Mouse (Mus musculus) neural tube, embryonic 14.5 days (tissue): ENCODE data around the gene Fmnl3. TPM values are rescaled to one million over a fixed set of nuclear protein-coding genes. Genes with fewer than 3 reads are reported as not detected.

Experiments used
- ATAC-seq: fragments of 200-750 bp; cut with Nextera tagmentation; 2 replicates; pipeline ENCODE4 v1.8.0; 2017; ENCODE audit warnings: low read depth, mild to moderate bottlenecking, moderate TSS enrichment, moderate library complexity
- H3K27ac ChIP-seq: fragments of 300-500 bp; sonication (generic); 2 replicates; pipeline ENCODE4 v1.5.1; 2014; ENCODE audit warnings: low read depth, mild to moderate bottlenecking, control low read depth, low read length, moderate library complexity, mixed read lengths
- H3K27me3 ChIP-seq: fragments of 300-500 bp; sonication (generic); 2 replicates; pipeline ENCODE4 v1.6.1; 2014; ENCODE audit warnings: low read length; ENCODE audit not compliant: control insufficient read depth, insufficient read depth
- H3K36me3 ChIP-seq: fragments of 300-500 bp; sonication (generic); 2 replicates; pipeline ENCODE4 v1.6.1; 2014; ENCODE audit warnings: low read length, mixed read lengths; ENCODE audit not compliant: control insufficient read depth, insufficient read depth
- H3K4me1 ChIP-seq: fragments of 300-500 bp; sonication (generic); 2 replicates; pipeline ENCODE4 v1.6.1; 2014; ENCODE audit warnings: low read length; ENCODE audit not compliant: control insufficient read depth, insufficient read depth
- H3K4me2 ChIP-seq: fragments of 300-500 bp; sonication (generic); 2 replicates; pipeline ENCODE4 v1.6.1; 2014; ENCODE audit warnings: mild to moderate bottlenecking, low read depth, low read length, control low read depth
- H3K4me3 ChIP-seq: fragments of 300-500 bp; sonication (generic); 2 replicates; pipeline ENCODE4 v1.5.1; 2014; ENCODE audit warnings: low read depth, low read length, control low read depth, mixed read lengths
- H3K9ac ChIP-seq: fragments of 300-500 bp; sonication (generic); replicated peaks from 2 replicates; pipeline ENCODE4 v1.6.1; 2014; ENCODE audit warnings: low read depth, mild to moderate bottlenecking, control low read depth, low read length, mixed read lengths
- H3K9me3 ChIP-seq: fragments of 300-500 bp; sonication (generic); 2 replicates; pipeline ENCODE4 v1.6.1; 2016; ENCODE audit warnings: low read length; ENCODE audit not compliant: control insufficient read depth
- WGBS: fragments of 180-500 bp; shearing (Covaris S2); extraction: QIAGEN DNeasy Blood & Tissue Kit; methylation state at CpG from one replicate; pipeline ENCODE4 v1.1.7; 2014; 5-methylcytosine and 5-hydroxymethylcytosine counted together
- polyA plus RNA-seq: library from polyadenylated mRNA; unstranded; fragments of >200 nt; fragmentation: Nextera tagmentation; extraction: Ambion mirVana; gene quantifications from 2 replicates; pipeline ENCODE4 v1.2.1, GENCODE M21; 2014

The Fmnl3 gene
- polyA plus RNA-seq, 1 experiment from 2014 or later: 7.3 TPM

- peak within 1 kb of the TSS; percentile 74 for H3K9ac ChIP-seq
- ATAC-seq: peak; percentile 64
- H3K4me1 ChIP-seq: peaks cover 11% of the 10 kb centered on the region; the same call in 1 of the 2 replicates
- WGBS: 0% methylated on average over 14 of the region's 17 CpGs
- H3K27ac ChIP-seq: peak within 1 kb of the TSS; percentile 84
- peak within 1 kb of the TSS; percentile 40 for H3K4me2 ChIP-seq
- no peaks in the 10 kb centered on the region for H3K9me3 ChIP-seq
- H3K36me3 ChIP-seq: no peaks in the 10 kb centered on the region
- peak within 1 kb of the TSS; percentile 67 for H3K4me3 ChIP-seq
- no peaks in the 10 kb centered on the region for H3K27me3 ChIP-seq
Measured at GRCm38 (mm10) chr15:99295484-99295981, 74.7 kb downstream of the Fmnl3 start, which contains the start of gene Fam186b. Gene Fam186b, minus strand, starts transcription at chr15:99295888.

- Histone ChIP-seq H3K27me3 (no peaks in the 10 kb centered on the region), H3K36me3 (no peaks in the 10 kb centered on the region), H3K4me1 (peaks cover 11% of the 10 kb centered on the region; the same call in 1 of the 2 replicates), H3K9me3 (no peaks in the 10 kb centered on the region), H3K4me3 (peak within 1 kb of the TSS; percentile 67), H3K9ac (peak within 1 kb of the TSS; percentile 74), H3K27ac (peak within 1 kb of the TSS; percentile 84), H3K4me2 (peak within 1 kb of the TSS; percentile 40)
- peak; percentile 94 for ATAC-seq
- under 1% methylated on average over 55 of the region's 64 CpGs for WGBS
Measured at GRCm38 (mm10) chr15:99294813-99295374, 75.4 kb downstream of the Fmnl3 start, which contains the start of gene Prpf40b. Gene Prpf40b, plus strand, starts transcription at chr15:99295087.

GRCm38 (mm10) chr15:99294287-99294686 is 76.0 kb downstream of the Fmnl3 start:
- Histone ChIP-seq H3K4me1 (peaks cover 11% of the 10 kb centered on the region; the same call in 1 of the 2 replicates), H3K27ac (peak overlapping the region; percentile 84; the same call in 1 of the 2 replicates), H3K36me3 (no peaks in the 10 kb centered on the region), H3K9ac (peak overlapping the region; percentile 74; the same call in 1 of the 2 replicates), H3K4me3 (peak overlapping the region; percentile 67), H3K4me2 (peak overlapping the region; percentile 40), H3K27me3 (no peaks in the 10 kb centered on the region), H3K9me3 (no peaks in the 10 kb centered on the region)
- WGBS: 27% methylated on average over 16 of the region's 16 CpGs
- peak; percentile 16 for ATAC-seq

- Histone ChIP-seq H3K9me3 (no peaks in the 10 kb centered on the region), H3K9ac (no peak overlapping the region), H3K4me2 (no peak overlapping the region), H3K4me3 (no peak overlapping the region), H3K36me3 (no peaks in the 10 kb centered on the region), H3K4me1 (0 out of 2 replicates have a peak, but pooled peaks cover 3% of the 10 kb centered on the region), H3K27me3 (no peaks in the 10 kb centered on the region), H3K27ac (no peak overlapping the region)
- ATAC-seq: no peak
- WGBS: 93% methylated on average over 11 of the region's 11 CpGs
Measured at GRCm38 (mm10) chr15:99290586-99290985, 79.7 kb downstream of the Fmnl3 start.

GRCm38 (mm10) chr15:99285189-99285535 is 85.1 kb downstream of the Fmnl3 start:
- no peak overlapping the region for H3K4me3 ChIP-seq
- no peaks in the 10 kb centered on the region for H3K36me3 ChIP-seq
- 64% methylated on average over 8 of the region's 8 CpGs for WGBS
- ATAC-seq: no peak
- no peak overlapping the region for H3K9ac ChIP-seq
- no peak overlapping the region for H3K4me2 ChIP-seq
- no peaks in the 10 kb centered on the region for H3K27me3 ChIP-seq
- H3K27ac ChIP-seq: no peak overlapping the region
- H3K4me1 ChIP-seq: no peaks in the 10 kb centered on the region
- no peaks in the 10 kb centered on the region for H3K9me3 ChIP-seq

- ATAC-seq: no peak
- H3K36me3 ChIP-seq: no peaks in the 10 kb centered on the region
- H3K27me3 ChIP-seq: no peaks in the 10 kb centered on the region
- H3K27ac ChIP-seq: no peak overlapping the region
- H3K9ac ChIP-seq: no peak overlapping the region
- 51% methylated on average over 14 of the region's 14 CpGs for WGBS
- no peaks in the 10 kb centered on the region for H3K9me3 ChIP-seq
- no peak overlapping the region for H3K4me2 ChIP-seq
- H3K4me1 ChIP-seq: no peaks in the 10 kb centered on the region
- H3K4me3 ChIP-seq: no peak overlapping the region
Measured at GRCm38 (mm10) chr15:99284527-99285188, 85.6 kb downstream of the Fmnl3 start.

GRCm38 (mm10) chr15:99283456-99283855 is 86.8 kb downstream of the Fmnl3 start:
- no peak for ATAC-seq
- WGBS: 70% methylated on average over 10 of the region's 10 CpGs
- Histone ChIP-seq H3K4me2 (no peak overlapping the region), H3K27me3 (no peaks in the 10 kb centered on the region), H3K27ac (no peak overlapping the region), H3K4me3 (no peak overlapping the region), H3K36me3 (no peaks in the 10 kb centered on the region), H3K9ac (no peak overlapping the region), H3K4me1 (no peaks in the 10 kb centered on the region), H3K9me3 (no peaks in the 10 kb centered on the region)

DNA sequence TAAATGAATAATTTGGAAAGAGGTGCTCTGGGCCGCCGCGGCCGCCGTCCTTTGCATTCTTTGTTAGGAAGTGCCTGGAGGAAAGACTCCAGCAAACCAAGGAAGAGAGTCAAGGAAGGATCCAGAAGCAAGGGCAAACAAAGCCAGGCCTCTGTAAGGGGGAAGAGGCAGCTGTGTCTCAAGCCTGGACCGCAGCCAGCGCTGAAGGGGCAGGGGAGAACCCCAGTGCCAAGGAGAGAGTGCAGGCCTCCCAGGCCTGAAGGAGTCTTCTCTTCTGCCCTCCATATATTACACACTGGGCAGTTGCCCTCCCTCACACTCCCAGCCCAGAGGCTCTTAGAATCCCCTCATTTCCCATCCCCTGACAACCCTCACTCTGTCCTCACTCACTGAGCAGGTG is 92.0 kb downstream of the Fmnl3 start:
- WGBS: 93% methylated on average over 7 of the region's 7 CpGs
- Histone ChIP-seq H3K36me3 (no peaks in the 10 kb centered on the region), H3K27me3 (no peaks in the 10 kb centered on the region), H3K4me2 (no peak overlapping the region), H3K27ac (no peak overlapping the region), H3K9me3 (no peaks in the 10 kb centered on the region), H3K4me3 (no peak overlapping the region), H3K4me1 (no peaks in the 10 kb centered on the region), H3K9ac (no peak overlapping the region)
- ATAC-seq: no peak

DNA sequence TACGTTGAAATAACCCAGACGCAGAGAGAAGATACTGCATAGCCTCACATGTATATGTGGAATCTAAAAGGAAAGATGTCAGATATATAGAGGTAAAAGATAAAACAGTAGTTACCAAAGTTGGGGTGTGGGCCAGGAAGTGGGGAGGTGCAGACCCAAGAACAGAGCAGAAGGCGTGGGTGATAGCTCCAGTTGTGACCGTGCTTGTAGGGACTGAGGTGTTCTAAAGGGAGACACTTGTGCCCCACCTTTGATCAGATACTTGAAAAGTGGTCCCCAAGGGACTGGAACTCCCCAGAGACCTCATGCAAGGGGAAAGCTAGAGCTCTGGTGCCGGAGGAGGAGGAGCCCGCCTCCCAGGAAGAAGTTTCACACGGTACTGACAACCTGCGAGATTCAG is 94.2 kb downstream of the Fmnl3 start:
- Histone ChIP-seq H3K36me3 (no peaks in the 10 kb centered on the region), H3K9me3 (no peaks in the 10 kb centered on the region), H3K27ac (no peak overlapping the region), H3K4me1 (no peaks in the 10 kb centered on the region), H3K4me2 (no peak overlapping the region), H3K27me3 (no peaks in the 10 kb centered on the region), H3K4me3 (no peak overlapping the region), H3K9ac (no peak overlapping the region)
- ATAC-seq: no peak
- 80% methylated on average over 8 of the region's 8 CpGs for WGBS
